Comparison of ENCODE assay signal across 20 mouse cellular contexts in the genomic region with DNA sequence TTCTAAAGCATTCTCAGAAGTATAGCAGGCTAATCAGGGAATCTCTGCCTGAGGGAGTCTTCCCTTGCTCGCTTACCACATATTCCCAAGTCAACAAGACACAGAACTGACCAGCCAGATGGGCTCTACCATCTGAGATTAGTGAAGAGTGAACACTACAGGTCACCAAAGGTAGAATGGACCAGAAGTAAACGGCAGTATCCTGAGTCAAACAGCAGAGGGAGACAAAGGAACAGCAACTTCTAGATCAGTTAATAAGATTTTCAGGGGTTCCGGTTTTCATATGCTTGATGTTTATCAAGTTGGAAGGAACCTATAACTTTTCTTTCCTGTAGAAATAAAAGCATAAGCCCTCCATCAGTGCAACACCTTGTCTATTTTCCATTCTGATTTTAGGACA.
DNase-seq lines count a peak whose midpoint lies in the region; ATAC-seq and TF ChIP-seq lines count a peak whose summit lies in the region.
"Had no signal": no experiment of that assay in that cellular context is flagged by ENCODE, and none has a peak within 500 bp of the region (broad histone marks: within the 10 kb centered on the region; RNA-seq: fewer than 3 reads in every experiment).

No protein-coding gene starts in this region.

- H3K27ac ChIP-seq in kidney, postnatal 0 days: no peak overlapping the region
- H3K27ac ChIP-seq: embryonic facial prominence, embryonic 15.5 days; lung, embryonic 15.5 days; macrophage; midbrain, embryonic 13.5 days had no signal

- H3K9me3 ChIP-seq in kidney, postnatal 0 days (replicated peaks; ENCODE audit: low read length): no peaks in the 10 kb centered on the region
- H3K9me3 ChIP-seq: embryonic facial prominence, embryonic 15.5 days; lung, embryonic 15.5 days; midbrain, embryonic 13.5 days had no signal

- WGBS in kidney, postnatal 0 days: 49% methylated on average over 3 of the region's 3 CpGs

- H3K9ac ChIP-seq in kidney, postnatal 0 days (ENCODE audit: low read depth, low read length): no peak overlapping the region
- H3K9ac ChIP-seq: embryonic facial prominence, embryonic 15.5 days; lung, embryonic 15.5 days; midbrain, embryonic 13.5 days had no signal

- no peak overlapping the region for H3K4me2 ChIP-seq in kidney, postnatal 0 days (ENCODE audit: low read length)
- H3K4me2 ChIP-seq: embryonic facial prominence, embryonic 15.5 days; liver, embryonic 11.5 days; lung, embryonic 15.5 days; midbrain, embryonic 13.5 days had no signal

- H3K27me3 ChIP-seq in kidney, postnatal 0 days (ENCODE audit: insufficient read depth, low read length): no peaks in the 10 kb centered on the region
- H3K27me3 ChIP-seq: CH12.LX; embryonic facial prominence, embryonic 15.5 days; lung, embryonic 15.5 days; midbrain, embryonic 13.5 days had no signal

- H3K36me3 ChIP-seq in kidney, postnatal 0 days (ENCODE audit: insufficient read depth, low read length): no peaks in the 10 kb centered on the region
- H3K36me3 ChIP-seq: embryonic facial prominence, embryonic 15.5 days; lung, embryonic 15.5 days; midbrain, embryonic 13.5 days had no signal

- H3K4me3 ChIP-seq in kidney, postnatal 0 days (replicated peaks; ENCODE audit: low read depth, low read length): no peak overlapping the region
- H3K4me3 ChIP-seq: embryonic facial prominence, embryonic 15.5 days; lung, embryonic 15.5 days; midbrain, embryonic 13.5 days had no signal

- H3K4me1 ChIP-seq in kidney, postnatal 0 days (replicated peaks; ENCODE audit: insufficient read depth, low read length): no peaks in the 10 kb centered on the region
- H3K4me1 ChIP-seq: embryonic facial prominence, embryonic 15.5 days; lung, embryonic 15.5 days; midbrain, embryonic 13.5 days had no signal

- no peak; the same call in 1 of the 2 replicates for TF ChIP-seq CTCF in kidney, postnatal 0 days (IDR thresholded peaks at IDR 0.05; ENCODE audit: low read depth)

- ATAC-seq in kidney, postnatal 0 days (replicated peaks; ENCODE audit: low FRiP score, low read depth): no peak
- ATAC-seq in CD4-positive, CD25-positive, alpha-beta regulatory T cell, adult 4 months: no peak
- ATAC-seq: midbrain, embryonic 13.5 days had no signal

- DNase-seq in cerebellum, adult 9-10 months: peak; percentile 4
- DNase-seq in cerebellum, adult 11 months: no peak
- DNase-seq in kidney, postnatal 0 days (ENCODE audit: low spot score): peak; percentile 1
- no peak for DNase-seq in kidney, postnatal 4 days
- peak; percentile 42 for DNase-seq in ES-CJ7 (ENCODE audit: low read depth, low spot score)
- peak; percentile 40 for DNase-seq in ZHBTc4 (ENCODE audit: low read depth, low spot score)
- no peak for DNase-seq in testis, postnatal 10 days (ENCODE audit: low spot score)
- DNase-seq: adrenal gland, adult 8-10 months; cerebellum, adult 18-20 months; gastrocnemius, postnatal 25 days; layer of hippocampus, postnatal 36 days; left cerebral cortex, postnatal 4 days; right cerebral cortex, adult 18-20 months had no signal

Comparison
In these comparisons a context has a peak if more than half of its experiments do, and no peak if none do; other contexts are left out.
1. DNase-seq: peak in cerebellum, adult 9-10 months (single experiment), kidney, postnatal 0 days (single experiment), ES-CJ7 (single experiment) and ZHBTc4 (single experiment); none in cerebellum, adult 11 months (single experiment), kidney, postnatal 4 days (0 of 2) and testis, postnatal 10 days (single experiment).